Mouse (Mus musculus) MN1 (cell line): ENCODE measurements around the gene Prickle1.

ENCODE experiments used
- DNase-seq: peaks from one replicate; pipeline ENCODE4 v3.0.0-alpha.2; 2016; ENCODE audit warnings: low spot score

Gene Prickle1

DNA sequence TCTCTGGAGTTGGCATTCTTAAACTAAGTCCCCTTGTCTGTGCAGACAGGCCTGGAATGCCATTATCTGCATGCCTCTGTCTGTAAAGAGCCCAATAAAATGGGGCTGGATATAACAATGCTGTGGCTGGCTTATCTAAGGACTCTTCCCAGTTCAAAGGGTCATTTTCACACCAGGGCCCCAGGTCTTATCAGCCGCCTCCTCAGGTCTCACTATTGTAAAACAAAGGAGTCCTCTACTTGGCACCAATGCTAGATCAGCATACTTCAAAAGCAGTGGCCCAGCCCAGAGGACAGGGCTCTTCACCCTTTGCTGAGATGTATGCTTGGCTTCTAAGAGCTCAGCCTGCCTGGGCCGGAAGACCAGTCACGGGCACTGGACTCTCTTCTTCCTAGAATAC is 56.3 kb downstream of the Prickle1 start:
- DNase-seq = no peak

DNA sequence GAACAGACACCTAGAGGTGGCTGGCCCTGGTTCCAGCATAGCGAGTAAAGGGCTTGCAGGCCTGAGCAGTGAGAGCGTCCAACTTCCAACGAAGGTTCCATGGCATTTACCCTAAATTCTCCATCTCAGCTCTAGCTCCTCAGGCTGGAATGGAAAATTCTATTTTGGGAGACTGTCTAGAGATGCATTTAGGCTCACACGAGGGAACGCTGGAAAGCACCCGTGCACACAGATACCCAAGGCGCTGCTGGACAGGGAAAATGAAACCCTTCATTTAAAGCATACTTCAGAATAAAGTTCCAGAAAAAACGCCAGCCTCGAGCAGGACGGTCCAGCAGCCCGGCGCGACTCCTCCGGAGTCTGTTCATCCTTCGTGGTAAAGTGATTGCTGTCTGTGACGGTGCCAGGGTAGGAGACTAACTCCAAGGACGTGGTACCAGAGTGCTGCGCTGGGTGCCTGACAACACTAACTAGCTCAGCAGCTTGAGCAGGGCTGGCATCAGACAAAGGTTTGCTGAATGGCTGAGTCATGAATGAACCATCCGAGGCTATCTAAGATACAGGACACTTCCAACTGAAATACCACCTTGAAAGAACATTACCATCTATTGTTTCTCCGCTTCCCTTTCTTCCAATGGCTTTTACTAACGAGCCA is 57.0 kb downstream of the Prickle1 start:
- DNase-seq = no peak

DNA sequence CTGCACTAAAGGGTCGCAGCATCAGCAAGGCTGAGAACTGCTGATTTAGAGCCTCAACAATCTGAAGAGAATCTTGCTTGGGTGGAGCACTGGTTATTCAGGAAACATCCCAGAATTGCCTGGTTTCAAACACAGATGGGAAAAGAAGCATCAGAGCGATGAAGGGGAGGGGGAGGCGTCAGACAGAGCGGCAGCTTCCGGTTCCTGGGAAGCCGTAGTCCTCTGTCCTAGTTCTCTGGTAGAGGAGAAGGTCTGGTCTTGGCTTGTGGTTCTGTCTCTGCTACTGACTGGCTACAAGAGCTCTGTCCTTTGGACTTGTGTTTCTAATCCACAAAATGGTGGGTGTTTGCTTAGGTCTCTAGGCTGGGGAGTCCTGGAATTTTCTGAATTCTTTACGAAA is 57.9 kb downstream of the Prickle1 start:
- no peak for DNase-seq

DNA sequence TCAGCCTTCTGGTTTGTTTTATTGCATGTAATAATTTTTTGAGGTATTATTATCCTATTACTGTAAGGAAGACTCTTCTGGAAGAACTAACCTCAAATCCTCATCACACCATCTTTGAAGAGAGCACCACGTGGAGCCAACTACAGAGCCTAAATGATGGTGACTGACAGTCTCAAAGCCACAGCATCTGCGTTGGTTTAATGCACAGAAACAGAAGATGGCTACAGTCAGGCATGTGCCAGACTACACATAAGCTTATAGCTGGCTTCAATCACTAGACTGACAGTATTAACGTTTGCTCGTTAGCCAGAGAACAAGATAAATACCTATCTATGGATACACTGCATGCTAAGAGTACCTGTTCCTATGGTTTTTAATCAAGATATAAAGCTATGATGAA is 59.5 kb downstream of the Prickle1 start:
- DNase-seq = no peak

DNA sequence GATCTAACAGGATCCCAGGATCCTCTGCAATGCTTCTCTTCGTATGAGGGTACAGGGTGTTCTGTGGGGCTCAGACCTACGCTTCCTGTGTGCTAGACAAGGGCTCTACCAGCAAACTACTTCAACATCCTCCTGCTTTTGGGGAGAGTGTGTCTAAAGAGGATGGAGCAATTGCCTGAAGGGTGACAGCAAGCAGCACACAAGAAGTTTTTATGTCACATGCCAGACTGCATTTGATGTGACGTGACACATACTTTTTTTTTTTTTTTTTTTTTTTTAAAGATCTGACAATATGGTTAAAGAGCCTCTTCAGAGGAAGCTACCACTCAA is 65.0 kb downstream of the Prickle1 start:
- no peak for DNase-seq

DNA sequence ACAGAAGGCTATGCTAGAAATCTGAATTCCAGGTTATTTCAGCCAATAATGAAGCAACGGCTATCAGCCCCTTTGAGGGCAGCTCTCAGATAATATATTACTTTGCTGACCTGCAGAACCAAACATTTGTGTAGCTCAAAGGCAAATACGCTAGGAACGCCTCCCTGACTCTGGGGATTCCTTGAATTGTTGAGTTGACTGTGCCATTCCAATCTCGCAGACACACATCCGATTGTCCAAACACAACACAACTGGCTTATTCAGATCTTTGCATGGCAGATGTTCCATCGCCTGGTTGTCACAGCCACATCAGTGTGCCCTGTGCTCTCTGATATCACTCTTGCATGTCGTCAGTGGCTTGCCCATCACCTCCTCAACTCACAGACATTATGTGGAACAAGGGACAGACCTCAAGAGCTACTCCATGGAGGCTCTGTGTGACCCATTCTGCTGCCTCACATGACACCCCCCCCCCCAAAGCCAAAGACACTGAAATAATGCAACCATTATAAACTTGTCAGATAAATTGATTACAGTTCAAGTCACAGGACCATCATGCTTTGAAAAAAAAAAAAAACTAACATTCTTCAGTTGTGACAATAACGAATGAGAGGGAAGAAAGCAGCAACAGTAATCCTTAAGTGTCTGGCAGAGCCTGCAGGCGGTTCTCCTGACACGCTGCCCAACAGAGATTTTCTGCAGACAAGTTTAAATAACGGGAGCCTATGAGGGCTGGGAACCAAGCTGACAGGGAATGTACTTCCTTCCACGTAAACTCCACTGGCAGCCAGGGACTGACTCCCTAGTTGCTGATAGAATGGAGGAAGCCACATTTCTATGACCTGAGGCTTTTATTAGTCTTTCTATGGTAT is 65.6 kb downstream of the Prickle1 start:
- no peak for DNase-seq

DNA sequence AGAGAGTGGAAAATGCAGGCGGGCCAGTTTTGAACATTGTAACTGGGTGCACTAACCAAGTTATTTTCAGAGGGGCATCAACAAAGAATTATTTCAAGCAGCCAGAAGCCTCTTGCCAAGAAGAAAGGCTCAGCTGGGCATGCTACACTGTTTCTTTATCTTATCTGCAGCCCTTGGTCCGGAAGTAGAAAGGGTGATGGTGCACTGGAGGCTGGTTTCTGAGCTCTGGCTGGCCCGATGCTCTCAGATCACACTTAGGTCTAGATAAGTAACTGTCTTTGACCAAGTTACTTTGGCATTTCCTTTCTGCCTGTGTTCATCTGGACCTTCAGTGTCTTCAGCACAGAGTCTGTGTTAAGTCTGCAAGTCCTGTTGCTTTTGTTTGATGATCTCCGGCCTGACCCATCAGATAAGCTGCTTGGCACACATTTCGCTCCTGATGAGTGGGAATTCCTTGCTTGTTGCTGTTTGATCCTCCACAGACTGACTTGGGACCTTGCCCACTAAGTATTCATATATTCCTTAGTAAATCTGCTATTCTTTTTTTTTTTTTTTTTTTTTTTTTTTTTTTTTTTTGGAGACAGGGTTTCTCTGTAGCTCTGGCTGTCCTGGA is 70.3 kb downstream of the Prickle1 start:
- peak; percentile 20 for DNase-seq

DNA sequence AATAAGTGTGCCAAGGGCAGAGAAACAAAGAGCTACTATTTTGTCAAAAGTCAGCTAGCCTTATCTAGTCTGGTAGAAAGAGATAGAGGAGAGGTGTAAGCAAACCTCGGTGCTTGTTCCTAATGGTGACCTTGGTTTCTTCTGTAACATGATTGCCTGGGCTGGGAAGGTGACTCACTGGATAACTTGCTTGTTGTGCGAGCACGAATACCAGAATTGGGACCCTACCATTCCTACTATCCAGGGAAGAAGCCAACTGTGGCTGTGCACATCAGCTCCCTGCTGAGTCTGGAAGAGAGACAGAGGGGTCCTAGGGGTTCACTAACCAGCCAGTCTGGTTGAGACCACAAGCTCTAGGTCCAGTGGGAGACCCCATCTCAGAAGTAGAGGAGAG is 73.9 kb downstream of the Prickle1 start:
- no peak for DNase-seq

DNA sequence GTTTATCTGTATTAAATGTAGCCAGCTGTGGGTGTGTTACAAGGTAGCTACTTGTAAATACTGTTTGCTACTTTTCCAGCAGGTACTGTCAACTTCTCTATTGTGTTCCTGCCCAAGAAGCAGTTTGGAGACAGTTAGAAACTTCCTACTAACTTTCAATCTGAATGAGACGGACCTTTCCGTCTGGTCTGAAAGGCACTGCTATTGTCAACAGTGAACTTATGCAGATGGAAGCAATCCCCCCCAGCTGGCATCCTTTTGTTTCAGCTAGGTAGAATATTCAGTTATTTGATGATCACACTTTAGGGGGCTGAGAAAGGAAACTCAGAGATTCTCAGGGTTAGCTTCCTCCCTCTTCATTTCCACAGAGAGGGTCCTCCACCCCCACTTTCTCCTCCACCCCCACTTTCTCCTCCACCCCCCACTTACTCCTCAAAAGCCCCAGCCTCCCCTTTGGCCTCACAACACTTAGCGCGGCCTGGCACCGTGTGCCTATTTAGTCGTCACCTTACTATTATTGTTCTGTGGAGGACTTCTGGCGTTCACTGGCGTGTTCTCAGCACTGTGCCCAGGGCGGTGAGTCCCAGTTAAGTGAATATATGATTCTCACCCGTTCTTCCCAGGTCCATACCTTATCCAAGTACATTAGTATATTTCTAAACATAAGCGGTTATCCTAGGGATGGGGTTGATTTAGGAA is 74.5 kb downstream of the Prickle1 start:
- no peak for DNase-seq

DNA sequence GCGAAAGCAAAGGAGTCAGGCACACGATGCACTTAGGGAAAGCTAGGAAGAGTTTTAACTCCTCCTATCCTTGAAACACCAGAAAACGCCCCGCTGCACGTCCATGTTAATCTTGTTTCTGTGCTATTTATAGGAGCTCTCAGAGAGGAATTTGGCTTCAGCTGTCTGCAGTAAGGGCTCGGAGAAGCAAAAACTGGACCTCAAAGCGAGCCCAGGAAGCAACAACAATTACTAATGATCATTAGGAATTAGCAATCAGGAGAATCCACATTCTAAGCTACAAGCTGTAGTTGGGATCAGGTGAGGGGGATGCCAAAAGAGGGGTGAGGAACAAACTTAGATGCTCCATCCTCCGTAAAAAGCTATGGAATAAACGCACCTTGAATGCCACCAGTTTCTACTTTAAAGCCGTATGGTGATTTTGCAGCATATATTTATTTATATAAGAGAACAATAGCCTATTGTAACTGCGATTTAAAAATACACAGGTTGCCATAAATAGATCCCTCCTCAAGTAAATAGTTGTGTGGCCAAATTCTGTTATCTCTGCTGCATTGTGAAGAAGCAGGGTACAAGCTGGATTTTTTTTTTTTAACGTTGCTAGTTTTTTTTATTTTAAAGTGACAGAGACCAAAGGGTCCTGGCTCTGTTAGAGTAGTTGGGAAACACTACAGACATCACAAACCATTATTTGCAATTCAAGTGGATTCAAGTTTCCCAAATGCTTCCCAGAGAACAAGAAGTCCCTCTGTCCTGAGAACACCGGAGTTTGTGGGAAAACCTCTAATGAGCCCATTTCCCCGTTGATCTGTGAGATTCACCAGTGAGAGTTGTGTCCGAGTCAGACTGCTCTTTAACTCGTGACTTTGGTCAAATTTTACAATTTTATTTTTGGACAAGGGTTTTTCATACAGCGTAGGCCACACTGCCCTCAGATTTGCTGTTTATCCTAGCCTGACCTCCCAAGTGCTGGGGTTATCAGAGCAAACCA is 75.6 kb downstream of the Prickle1 start:
- no peak for DNase-seq

DNA sequence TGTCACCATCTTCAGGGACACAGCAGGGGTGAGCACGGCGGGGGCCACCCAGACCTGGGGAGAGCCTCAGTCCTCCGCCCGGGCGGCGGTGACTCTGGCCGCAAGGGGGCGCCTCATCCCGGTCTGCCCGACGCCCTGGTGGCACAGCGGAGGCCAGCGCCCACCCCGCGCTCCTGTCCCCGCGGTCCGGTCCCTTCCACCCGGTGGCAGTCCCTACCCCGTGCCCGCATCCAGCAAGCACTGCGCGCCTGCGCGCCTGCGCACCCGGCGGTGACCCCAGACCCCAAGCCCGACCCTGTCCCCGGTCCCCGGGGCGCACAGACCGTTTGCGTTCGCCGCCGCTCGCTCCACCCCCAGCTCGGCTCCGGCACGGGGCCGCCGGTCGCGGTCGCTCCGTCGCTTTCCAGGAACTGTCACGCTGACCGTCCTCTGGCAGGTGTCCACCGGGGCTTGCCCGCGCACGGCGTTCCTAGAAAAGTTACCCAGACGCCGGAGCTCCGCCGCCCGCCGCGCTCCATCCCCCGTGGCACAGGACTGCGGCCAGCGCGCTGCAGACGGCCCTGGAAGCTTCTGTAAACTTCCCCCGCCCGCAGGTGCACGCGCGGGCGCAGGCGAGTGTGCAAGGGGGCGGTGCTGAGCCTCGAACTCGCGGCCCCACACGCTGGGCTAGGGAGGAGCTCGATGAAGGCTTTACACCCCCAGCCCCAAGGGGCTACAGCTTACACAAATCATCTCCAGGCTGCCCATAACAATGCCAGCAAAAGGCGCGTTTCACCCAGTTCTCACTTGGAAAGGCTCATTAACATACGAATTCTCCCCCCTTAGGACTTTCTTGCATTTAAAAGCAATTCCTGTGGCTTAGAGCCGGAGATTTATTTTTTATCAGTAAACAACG is 76.5 kb downstream of the Prickle1 start:
- DNase-seq = peak; percentile 11

DNA sequence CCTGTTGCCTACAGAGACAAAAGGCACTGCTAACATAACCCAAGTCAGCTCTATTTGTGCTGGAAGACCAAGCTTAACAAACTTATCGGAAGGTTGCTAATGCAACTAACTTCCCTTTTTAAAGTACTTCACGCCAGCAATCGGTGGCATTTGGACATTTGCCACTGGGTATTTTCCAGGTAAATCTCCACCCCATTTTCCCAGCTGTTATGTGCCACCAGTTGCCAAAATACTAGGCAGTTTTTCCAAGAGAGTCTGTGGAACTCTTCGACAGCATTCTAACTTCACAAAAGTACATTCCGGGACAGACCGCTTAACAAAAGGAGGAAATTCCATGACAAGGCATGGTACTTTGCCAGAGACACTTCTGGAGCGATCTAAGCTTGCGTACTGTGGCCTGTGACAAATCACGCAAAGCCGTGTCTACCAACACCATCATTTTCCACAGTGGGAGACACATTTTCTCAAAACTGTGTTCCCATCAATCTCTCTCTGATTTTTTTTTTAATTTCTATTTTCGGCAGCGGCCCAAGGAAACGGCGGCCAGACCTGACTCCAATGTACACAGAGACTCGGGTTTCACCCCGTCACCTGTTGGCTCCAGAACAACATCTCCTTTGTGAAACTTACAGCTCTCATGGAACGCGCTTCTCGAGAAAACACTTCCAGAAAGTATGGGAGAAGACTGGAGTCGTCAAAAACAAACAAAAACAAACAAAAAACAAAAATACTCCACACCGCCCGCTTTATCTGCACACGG is 77.4 kb downstream of the Prickle1 start:
- no peak for DNase-seq

DNA sequence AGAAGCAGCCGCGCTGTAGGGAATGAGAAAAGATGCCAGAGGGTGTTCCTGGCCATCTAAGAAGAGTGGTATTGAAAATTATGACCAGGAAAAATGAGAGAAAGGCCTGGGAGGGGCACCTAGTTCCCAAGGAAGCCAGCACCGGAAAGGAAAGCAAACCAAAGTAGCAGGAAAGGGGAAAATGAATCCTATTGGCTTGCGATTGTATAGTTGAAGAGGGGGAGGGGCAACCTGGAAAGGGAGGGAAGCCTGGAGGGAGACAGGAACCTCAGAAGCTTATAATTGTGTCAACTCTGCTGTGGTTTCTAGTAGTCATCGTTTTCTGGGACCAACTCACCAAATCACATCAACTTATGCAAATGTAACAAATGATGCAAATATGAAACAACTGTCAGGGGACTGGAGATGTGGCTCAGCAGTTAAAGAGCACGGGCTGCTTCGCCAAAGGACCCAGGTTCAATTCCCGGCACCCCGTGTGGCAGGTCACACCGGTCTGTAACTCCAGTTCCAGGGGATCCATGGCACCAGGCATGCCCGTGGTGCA is 78.6 kb downstream of the Prickle1 start:
- DNase-seq = no peak

DNA sequence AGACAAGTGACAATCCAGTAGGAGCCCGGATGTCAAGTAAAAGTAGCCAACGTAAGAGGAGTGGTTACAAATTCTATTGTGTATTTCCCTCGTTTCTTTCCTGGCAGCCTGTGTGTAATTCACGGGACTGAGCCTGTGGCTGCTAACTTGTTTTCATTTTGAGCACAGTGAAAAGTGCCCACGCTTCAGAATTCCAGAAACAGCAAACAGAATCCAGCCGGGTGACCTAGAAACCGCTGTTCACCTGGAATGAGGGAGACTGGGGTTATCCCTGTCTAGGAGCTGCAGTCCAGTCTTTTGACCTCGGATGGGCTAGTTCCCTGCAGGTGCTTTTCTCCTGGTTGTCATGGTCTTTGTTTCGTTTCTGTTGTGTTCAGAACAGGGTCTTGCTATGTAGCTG is 80.4 kb downstream of the Prickle1 start:
- DNase-seq = no peak

DNA sequence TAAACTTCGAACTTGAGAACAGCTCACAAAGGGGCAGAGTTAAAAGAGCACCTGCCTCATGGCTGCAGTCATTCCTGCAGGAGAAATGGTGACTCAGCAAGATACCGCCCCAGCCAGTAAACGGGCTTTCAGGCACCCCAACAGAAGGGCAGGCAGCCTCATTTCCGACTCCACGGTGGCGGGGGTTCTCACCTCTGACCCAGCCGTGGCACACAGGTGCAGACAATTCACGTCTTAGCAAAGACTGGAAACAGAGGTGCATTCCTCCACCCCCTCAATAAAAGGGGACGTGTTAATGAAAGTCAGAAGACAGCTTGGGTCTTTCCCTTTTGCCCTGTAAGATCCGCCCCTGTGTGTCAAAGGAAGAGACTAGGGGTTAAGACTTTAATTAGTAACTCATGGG is 81.8 kb downstream of the Prickle1 start:
- DNase-seq = no peak

DNA sequence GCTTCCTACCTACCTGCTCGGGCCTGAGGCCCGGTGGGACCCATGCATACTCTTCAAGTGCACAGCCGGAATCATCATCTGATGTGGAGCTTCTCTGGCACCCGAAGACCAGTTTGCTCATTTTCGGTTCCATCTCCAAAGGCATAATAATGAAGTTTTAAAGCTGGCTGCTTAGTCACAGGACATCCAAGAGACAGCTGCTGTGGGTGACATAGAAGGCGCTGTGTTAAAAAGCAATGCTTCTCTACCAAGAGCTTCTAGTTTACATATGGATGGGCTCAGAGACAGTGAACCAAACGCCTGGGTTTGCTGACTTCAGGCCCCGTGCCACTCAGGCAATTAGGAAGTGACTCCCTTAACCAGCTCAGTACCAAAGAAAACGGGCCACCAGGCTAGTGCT is 83.3 kb downstream of the Prickle1 start:
- no peak for DNase-seq

DNA sequence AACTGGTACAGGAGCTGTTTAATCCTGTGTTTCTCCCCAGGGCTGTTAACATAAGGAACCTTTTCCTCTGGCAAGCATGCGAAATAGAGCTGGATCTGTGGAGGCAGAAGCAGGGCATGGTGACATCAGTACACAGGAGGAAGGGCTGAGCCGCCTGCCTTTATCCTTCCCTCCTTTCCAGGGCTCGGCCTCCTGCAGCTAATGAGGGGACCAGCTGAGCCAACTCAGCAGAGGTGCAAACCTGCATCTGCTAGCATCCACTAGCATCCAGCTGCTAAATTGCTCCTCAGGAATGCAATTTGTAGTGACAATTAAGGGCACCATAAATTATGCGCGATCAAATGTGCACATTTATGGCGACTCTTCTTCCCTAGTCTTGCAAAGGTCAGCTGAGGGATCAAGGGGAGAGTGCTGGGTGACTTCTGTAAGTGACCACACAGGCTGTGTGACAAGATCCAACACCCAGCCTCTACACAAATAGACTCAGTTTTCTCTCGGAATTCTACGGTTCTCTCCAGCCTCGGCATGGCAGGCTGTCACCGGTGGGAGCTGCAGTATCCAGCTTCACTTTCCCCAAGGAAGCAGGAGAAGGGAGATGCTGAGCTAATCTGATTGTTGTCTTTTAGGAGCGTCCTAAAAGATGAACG is 84.9 kb downstream of the Prickle1 start:
- DNase-seq = no peak

DNA sequence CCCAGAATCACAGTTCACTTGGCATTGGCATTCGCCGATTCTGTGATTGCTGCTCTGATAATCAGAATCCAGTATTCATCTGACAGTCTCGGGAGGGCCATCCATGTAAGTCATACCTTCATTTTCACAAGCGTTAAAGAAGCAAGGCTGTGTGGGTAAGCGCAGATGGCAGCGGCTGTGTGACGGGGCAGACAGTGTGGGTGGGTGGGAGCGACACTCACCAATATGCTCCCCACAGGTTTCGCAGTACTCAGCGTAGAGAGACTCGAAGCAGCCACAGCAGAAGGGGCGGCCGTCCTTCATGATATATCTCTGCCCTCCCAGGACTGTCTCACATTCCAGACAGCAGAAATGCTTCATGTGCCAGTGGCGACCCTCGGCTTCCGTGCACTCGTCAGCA is 90.9 kb downstream of the Prickle1 start:
- no peak for DNase-seq

DNA sequence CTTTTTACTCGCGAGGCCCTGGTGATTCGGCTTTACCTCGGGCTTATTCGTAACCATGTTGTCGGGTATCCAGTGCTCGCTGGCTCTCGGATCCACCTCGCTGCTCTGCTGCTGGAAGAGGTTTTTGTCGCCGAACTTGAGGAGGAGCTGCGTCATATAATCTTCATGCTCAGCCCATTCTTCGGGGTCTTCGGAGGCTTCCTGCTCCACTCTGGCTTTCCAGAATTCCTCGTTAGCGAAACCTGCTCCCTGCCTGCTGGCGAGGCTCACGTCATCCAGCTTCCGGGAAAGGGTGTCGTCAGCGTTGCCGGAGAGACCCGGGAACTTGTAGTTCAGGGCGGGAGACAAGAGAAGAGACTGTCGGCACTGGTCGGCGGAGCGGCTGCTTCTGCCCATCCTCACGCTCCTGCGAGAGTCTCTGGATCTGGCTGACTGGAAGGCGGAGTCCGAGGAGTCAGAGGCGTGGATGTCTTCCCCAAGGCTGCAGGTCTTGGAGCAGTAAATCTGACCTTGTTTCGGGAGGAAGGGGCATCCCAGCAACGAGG is 92.4 kb downstream of the Prickle1 start:
- no peak for DNase-seq
